Mouse (Mus musculus) heart, adult 2 months (tissue): Measurements from ENCODE around the gene Tmem62. TPM values are rescaled to one million over a fixed set of nuclear protein-coding genes. Genes with fewer than 3 reads are reported as not detected.
"Not testable (repeated sequence)": the region's sequence is repeated elsewhere in the genome, so short reads cannot be mapped to it uniquely, and the experiment has no call there.

Source experiments
- DNase-seq, 2 experiments: peaks; one replicate each; pipeline ENCODE4 v3.0.0; 2021
- H3K27ac ChIP-seq: fragments of 200-600 bp; 2 replicates; pipeline ENCODE4 v1.8.1; 2022
- H3K27me3 ChIP-seq: fragments of 200-500 bp; 2 replicates; pipeline ENCODE4 v1.6.1; 2012; ENCODE audit warnings: mild to moderate bottlenecking, low read length, inconsistent platforms, mixed read lengths; ENCODE audit not compliant: control insufficient read depth, insufficient read depth
- H3K36me3 ChIP-seq: fragments of 200-500 bp; 2 replicates; pipeline ENCODE4 v1.6.1; 2012; ENCODE audit warnings: low read length, inconsistent platforms; ENCODE audit not compliant: control insufficient read depth, insufficient read depth
- H3K4me1 ChIP-seq: fragments of 200-500 bp; 2 replicates; pipeline ENCODE4 v1.6.1; 2011; ENCODE audit warnings: low read length; ENCODE audit not compliant: control insufficient read depth, insufficient read depth
- H3K4me3 ChIP-seq: fragments of 200-600 bp; 2 replicates; pipeline ENCODE4 v1.8.1; 2022
- H3K79me2 ChIP-seq: fragments of 200-500 bp; replicated peaks from 2 replicates; pipeline ENCODE4 v1.6.1; 2012; ENCODE audit warnings: mild to moderate bottlenecking, inconsistent platforms, low read length, moderate library complexity, mixed read lengths; ENCODE audit not compliant: control insufficient read depth, insufficient read depth
- H3K9ac ChIP-seq: fragments of 200-500 bp; 2 replicates; pipeline ENCODE4 v1.6.1; 2012; ENCODE audit warnings: low read depth, mild to moderate bottlenecking, control low read depth, inconsistent platforms, low read length, mixed read lengths
- CTCF ChIP-seq: fragments of 200-600 bp; IDR thresholded peaks from 2 replicates; pipeline ENCODE4 v1.8.1; 2022; ENCODE audit warnings: antibody characterized with exemption, mild to moderate bottlenecking, moderate library complexity
- EP300 ChIP-seq: fragments of 200-500 bp; IDR thresholded peaks from 2 replicates; pipeline ENCODE4 v1.6.1; 2011; ENCODE audit warnings: low read depth, low read length, control low read depth; ENCODE audit not compliant: insufficient read depth
- POLR2A ChIP-seq: fragments of 200-500 bp; IDR thresholded peaks from 2 replicates; pipeline ENCODE4 v1.6.1; 2011; ENCODE audit warnings: mild to moderate bottlenecking, low read depth, low read length, control low read depth; ENCODE audit not compliant: insufficient read depth
- WGBS: fragments of 180-500 bp; shearing (Covaris S2); methylation state at CpG from one replicate; pipeline ENCODE4 v1.1.7; 2018; 5-methylcytosine and 5-hydroxymethylcytosine counted together
- intact Hi-C: fragments of 180-260 bp; cut with DNase I; formaldehyde crosslinking; loops from one replicate; pipeline ENCODE4 v1.15.1; 2025
- polyA plus RNA-seq: library from polyadenylated mRNA; depleted of rRNA; stranded (reverse); fragments of >200 nt; gene quantifications from 2 replicates; pipeline ENCODE4 v1.2.3, GENCODE M21; 2012
- total RNA-seq, 2 experiments: library from RNA; stranded (reverse); gene quantifications; 2 replicates each; pipeline ENCODE4 v1.2.3; 2021

Gene Tmem62
- total and polyA plus RNA-seq, 3 experiments: 3.1 to 5.1 (median 3.6) TPM

- peaks cover 2% of the 10 kb centered on the region for H3K4me1 ChIP-seq
- WGBS: 88% methylated on average over 4 of the region's 4 CpGs
- no peak for DNase-seq
- H3K27ac ChIP-seq: no peak overlapping the region
- H3K4me3 ChIP-seq: no peak overlapping the region
- no peaks in the 10 kb centered on the region for H3K27me3 ChIP-seq
- TF ChIP-seq POLR2A: no peak
- no peak for TF ChIP-seq CTCF
- TF ChIP-seq EP300: no peak
- H3K79me2 ChIP-seq: no peaks in the 10 kb centered on the region
- peaks cover 5% of the 10 kb centered on the region; the same call in 1 of the 2 replicates for H3K36me3 ChIP-seq
- H3K9ac ChIP-seq: no peak overlapping the region
- intact Hi-C loops: loop anchor here (5.0 kb wide), 1 partner anchor 36 kb away; the partner anchor contains the start of gene Ccndbp1
Measured at GRCm38 (mm10) chr2:120971766-120972165, 5.1 kb upstream of the Tmem62 start.

GRCm38 (mm10) chr2:120972257-120972656, 4.6 kb upstream of the Tmem62 start:
- intact Hi-C loops: loop anchor here (5.0 kb wide), 1 partner anchor 35 kb away; the partner anchor contains the start of gene Ccndbp1
- not testable (repeated sequence) for H3K36me3 ChIP-seq, H3K4me3 ChIP-seq, H3K4me1 ChIP-seq, H3K9ac ChIP-seq, H3K79me2 ChIP-seq, DNase-seq, H3K27ac ChIP-seq, H3K27me3 ChIP-seq
- 97% methylated on average over 8 of the region's 8 CpGs for whole genome bisulfite sequencing

- intact Hi-C loops: loop anchor here (5.0 kb wide), 1 partner anchor 34 kb away; the partner anchor contains the start of gene Ccndbp1
- Histone ChIP-seq H3K4me3 (no peak overlapping the region), H3K36me3 (peaks cover 3% of the 10 kb centered on the region; the same call in 1 of the 2 replicates), H3K79me2 (no peaks in the 10 kb centered on the region), H3K27ac (no peak overlapping the region), H3K4me1 (peaks cover 2% of the 10 kb centered on the region; the same call in 1 of the 2 replicates), H3K27me3 (no peaks in the 10 kb centered on the region), H3K9ac (no peak overlapping the region)
- no peak for TF ChIP-seq CTCF
- TF ChIP-seq POLR2A: no peak
- TF ChIP-seq EP300: no peak
- 17% methylated on average over 5 of the region's 5 CpGs for WGBS
- DNase-seq: no peak
Measured at GRCm38 (mm10) chr2:120972964-120973363, 3.9 kb upstream of the Tmem62 start.

GRCm38 (mm10) chr2:120976308-120976707, 509 bp upstream of the Tmem62 start:
- H3K4me1 ChIP-seq: no peaks in the 10 kb centered on the region
- 60% methylated on average over 4 of the region's 4 CpGs for WGBS
- peak overlapping the region; percentile 88; the same call in 1 of the 2 replicates for H3K27ac ChIP-seq
- no peaks in the 10 kb centered on the region for H3K36me3 ChIP-seq
- intact Hi-C loops: no loop called here
- no peaks in the 10 kb centered on the region for H3K27me3 ChIP-seq
- peak overlapping the region; percentile 69 for H3K4me3 ChIP-seq
- no peak overlapping the region for H3K9ac ChIP-seq
- DNase-seq: no peak
- TF ChIP-seq POLR2A: no peak
- TF ChIP-seq CTCF: peak; percentile 51
- no peaks in the 10 kb centered on the region for H3K79me2 ChIP-seq

GRCm38 (mm10) chr2:120977926-120978692, 1.3 kb downstream of the Tmem62 start:
- no peaks in the 10 kb centered on the region for H3K79me2 ChIP-seq
- H3K4me1 ChIP-seq: no peaks in the 10 kb centered on the region
- no peaks in the 10 kb centered on the region for H3K36me3 ChIP-seq
- no peaks in the 10 kb centered on the region for H3K27me3 ChIP-seq
- DNase-seq: no peak
- no peak overlapping the region for H3K9ac ChIP-seq
- intact Hi-C loops: loop anchor here (2.0 kb wide), 1 partner anchor 125 kb away; no protein-coding TSS in a partner anchor
- TF ChIP-seq POLR2A: no peak
- no peak for TF ChIP-seq CTCF
- TF ChIP-seq EP300: no peak
- WGBS: 93% methylated on average over 8 of the region's 8 CpGs
- peak overlapping the region; percentile 69 for H3K4me3 ChIP-seq
- H3K27ac ChIP-seq: peak overlapping the region; percentile 88; the same call in 1 of the 2 replicates

GRCm38 (mm10) chr2:120978693-120979037, 1.8 kb downstream of the Tmem62 start:
- H3K4me3 ChIP-seq: no peak overlapping the region
- DNase-seq: no peak
- no peaks in the 10 kb centered on the region for H3K27me3 ChIP-seq
- intact Hi-C loops: loop anchor here (2.0 kb wide), 1 partner anchor 124 kb away; no protein-coding TSS in a partner anchor
- TF ChIP-seq POLR2A (no peak), CTCF (peak; percentile 43), EP300 (no peak)
- H3K4me1 ChIP-seq: no peaks in the 10 kb centered on the region
- H3K36me3 ChIP-seq: no peaks in the 10 kb centered on the region
- no peak overlapping the region for H3K27ac ChIP-seq
- H3K9ac ChIP-seq: no peak overlapping the region
- 63% methylated on average over 2 of the region's 2 CpGs for WGBS
- H3K79me2 ChIP-seq: no peaks in the 10 kb centered on the region
